Mouse (Mus musculus): ENCODE data around the gene Gm29427. TPM values are rescaled to one million over a fixed set of nuclear protein-coding genes. Genes with fewer than 3 reads are reported as not detected.

The Gm29427 gene
- not detected in 2 replicates for polyA plus RNA-seq (2014; fragmentation: Nextera tagmentation; extraction: Ambion mirVana)

DNA sequence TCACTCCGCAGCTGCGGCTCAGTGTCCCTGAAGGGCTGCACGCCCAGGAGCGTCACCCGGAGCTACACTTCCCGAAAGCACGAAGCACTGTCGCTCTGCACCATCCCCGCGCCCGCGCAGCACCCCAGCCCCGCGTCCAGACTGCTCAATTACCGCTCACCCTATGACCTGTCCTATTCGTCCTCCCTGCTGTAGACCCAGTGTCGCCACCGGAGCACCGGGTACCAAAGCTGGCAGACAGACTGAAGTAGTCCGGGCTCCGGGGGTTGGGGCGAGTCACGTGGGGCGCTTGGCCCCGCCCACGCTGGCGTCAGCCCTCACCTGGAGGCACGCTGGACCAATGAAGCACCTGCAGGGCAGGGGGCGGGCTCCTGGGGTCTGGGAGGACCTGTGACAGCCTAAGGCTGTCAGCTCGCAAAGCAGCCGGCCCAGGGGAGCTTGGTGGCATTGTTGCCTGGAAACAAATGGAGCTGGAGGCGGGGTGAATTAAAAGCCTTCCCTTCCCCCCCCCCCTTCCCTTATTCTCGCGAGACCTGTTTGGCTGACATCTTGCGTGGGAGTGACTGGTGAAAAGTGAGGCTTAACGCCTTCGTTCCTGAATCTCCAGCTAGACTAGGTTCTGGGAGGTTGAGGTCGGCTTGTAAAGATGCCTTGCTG, at the start of gene Gm29427:
TSS of gene Gm29427 (minus strand) at position 239 of the 657 bp plus-strand sequence.
- Histone ChIP-seq H3K27ac (replicated peaks; ENCODE audit: low read depth, low read length) (0 out of 2 replicates have a peak within 1 kb of the TSS, but pooled peaks have one; percentile 3), H3K4me3 (ENCODE audit: low read depth, low read length) (peak within 1 kb of the TSS; percentile 83), H3K4me2 (ENCODE audit: low read depth, low read length) (peak within 1 kb of the TSS; percentile 88), H3K4me1 (ENCODE audit: control insufficient read depth, insufficient read depth, low read length) (no peaks in the 10 kb centered on the region), H3K9me3 (replicated peaks; ENCODE audit: control insufficient read depth, low read length) (no peaks in the 10 kb centered on the region), H3K27me3 (ENCODE audit: control insufficient read depth, insufficient read depth, low read length) (no peaks in the 10 kb centered on the region), H3K36me3 (replicated peaks; ENCODE audit: control insufficient read depth, insufficient read depth, low read depth, low read length) (no peaks in the 10 kb centered on the region), H3K9ac (replicated peaks; ENCODE audit: low read length) (peak within 1 kb of the TSS; percentile 95)
- peak; percentile 94 for ATAC-seq (replicated peaks; ENCODE audit: insufficient number of reproducible peaks, low FRiP score, low TSS enrichment, low read depth)
- WGBS: 1% methylated on average over 38 of the region's 38 CpGs
- peak; percentile 84 for DNase-seq (ENCODE audit: low spot score)

DNA sequence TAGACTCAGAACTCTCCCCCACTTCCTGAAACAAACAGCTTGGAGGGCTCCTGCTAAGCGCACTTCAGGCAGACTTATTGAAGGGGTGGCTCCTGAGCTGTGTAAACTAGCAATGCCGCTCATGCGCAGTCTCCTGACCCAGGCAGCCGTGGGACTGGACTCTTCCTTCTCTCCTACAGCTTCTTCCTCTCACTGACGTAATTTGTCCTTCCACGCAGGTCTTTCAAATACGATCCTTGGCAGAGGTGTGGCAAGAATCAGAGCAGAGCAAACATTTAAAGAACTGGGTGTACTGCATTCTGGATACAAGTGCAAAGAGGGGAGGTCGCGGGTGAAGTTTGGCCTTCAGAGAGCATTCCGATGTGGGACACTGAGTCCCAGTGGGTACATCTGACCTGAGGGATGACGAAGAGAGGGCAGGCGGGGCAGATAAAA, 48.4 kb upstream of the Gm29427 start:
- H3K4me1 ChIP-seq (ENCODE audit: control insufficient read depth, insufficient read depth, low read length): no peaks in the 10 kb centered on the region
- ATAC-seq (replicated peaks; ENCODE audit: insufficient number of reproducible peaks, low FRiP score, low TSS enrichment, low read depth): no peak
- WGBS: 85% methylated on average over 12 of the region's 12 CpGs

GRCm38 (mm10) chr1:130762045-130762760, 46.6 kb upstream of the Gm29427 start:
- Histone ChIP-seq H3K4me3 (ENCODE audit: low read depth, low read length) (no peak overlapping the region), H3K9ac (replicated peaks; ENCODE audit: low read length) (no peak overlapping the region), H3K4me2 (ENCODE audit: low read depth, low read length) (no peak overlapping the region), H3K27me3 (ENCODE audit: control insufficient read depth, insufficient read depth, low read length) (no peaks in the 10 kb centered on the region), H3K36me3 (replicated peaks; ENCODE audit: control insufficient read depth, insufficient read depth, low read depth, low read length) (no peaks in the 10 kb centered on the region), H3K27ac (replicated peaks; ENCODE audit: low read depth, low read length) (no peak overlapping the region), H3K9me3 (replicated peaks; ENCODE audit: control insufficient read depth, low read length) (no peaks in the 10 kb centered on the region), H3K4me1 (ENCODE audit: control insufficient read depth, insufficient read depth, low read length) (no peaks in the 10 kb centered on the region)
- DNase-seq (ENCODE audit: low spot score) (no peak), ATAC-seq (replicated peaks; ENCODE audit: insufficient number of reproducible peaks, low FRiP score, low TSS enrichment, low read depth) (no peak)
- WGBS: 86% methylated on average over 3 of the region's 3 CpGs

More for the DNA sequence above, 48.4 kb upstream of the Gm29427 start:
- Histone ChIP-seq H3K9me3 (replicated peaks; ENCODE audit: control insufficient read depth, low read length) (no peaks in the 10 kb centered on the region), H3K9ac (replicated peaks; ENCODE audit: low read length) (no peak overlapping the region), H3K36me3 (replicated peaks; ENCODE audit: control insufficient read depth, insufficient read depth, low read depth, low read length) (no peaks in the 10 kb centered on the region), H3K27me3 (ENCODE audit: control insufficient read depth, insufficient read depth, low read length) (no peaks in the 10 kb centered on the region), H3K4me3 (ENCODE audit: low read depth, low read length) (no peak overlapping the region), H3K4me2 (ENCODE audit: low read depth, low read length) (no peak overlapping the region), H3K27ac (replicated peaks; ENCODE audit: low read depth, low read length) (no peak overlapping the region)
- no peak for DNase-seq (ENCODE audit: low spot score)

DNA sequence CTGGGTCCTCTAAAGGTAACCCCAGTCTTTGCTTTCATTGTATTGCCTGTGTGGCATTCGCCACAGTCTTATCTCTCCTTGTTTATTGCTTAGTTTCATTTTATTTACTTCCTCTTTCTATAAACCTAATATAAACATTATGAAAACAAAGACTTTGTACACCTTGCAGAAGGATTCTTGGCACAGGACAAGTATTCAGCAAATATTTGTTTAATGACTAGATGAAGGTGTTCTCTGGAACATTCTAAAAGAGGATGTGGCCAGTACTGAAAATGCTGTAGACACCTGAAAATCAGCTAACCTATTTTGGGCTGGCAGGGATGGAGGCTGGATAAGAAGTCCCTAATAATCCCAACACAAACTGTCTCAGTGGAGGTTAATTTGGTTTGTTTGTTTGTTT, 46.0 kb upstream of the Gm29427 start:
- H3K36me3 ChIP-seq (replicated peaks; ENCODE audit: control insufficient read depth, insufficient read depth, low read depth, low read length): no peaks in the 10 kb centered on the region
- WGBS: 81% methylated on average over 1 of the region's 1 CpGs
- no peaks in the 10 kb centered on the region for H3K27me3 ChIP-seq (ENCODE audit: control insufficient read depth, insufficient read depth, low read length)
- DNase-seq (ENCODE audit: low spot score): no peak
- H3K9ac ChIP-seq (replicated peaks; ENCODE audit: low read length): no peak overlapping the region
- no peak overlapping the region for H3K27ac ChIP-seq (replicated peaks; ENCODE audit: low read depth, low read length)
- H3K4me1 ChIP-seq (ENCODE audit: control insufficient read depth, insufficient read depth, low read length): no peaks in the 10 kb centered on the region
- H3K4me2 ChIP-seq (ENCODE audit: low read depth, low read length): no peak overlapping the region
- no peak overlapping the region for H3K4me3 ChIP-seq (ENCODE audit: low read depth, low read length)
- no peak for ATAC-seq (replicated peaks; ENCODE audit: insufficient number of reproducible peaks, low FRiP score, low TSS enrichment, low read depth)
- H3K9me3 ChIP-seq (replicated peaks; ENCODE audit: control insufficient read depth, low read length): no peaks in the 10 kb centered on the region

GRCm38 (mm10) chr1:130759689-130760088, 44.1 kb upstream of the Gm29427 start:
- no peak overlapping the region for H3K4me3 ChIP-seq (ENCODE audit: low read depth, low read length)
- DNase-seq (ENCODE audit: low spot score): no peak
- no peaks in the 10 kb centered on the region for H3K4me1 ChIP-seq (ENCODE audit: control insufficient read depth, insufficient read depth, low read length)
- no peaks in the 10 kb centered on the region for H3K27me3 ChIP-seq (ENCODE audit: control insufficient read depth, insufficient read depth, low read length)
- H3K9me3 ChIP-seq (replicated peaks; ENCODE audit: control insufficient read depth, low read length): no peaks in the 10 kb centered on the region
- H3K36me3 ChIP-seq (replicated peaks; ENCODE audit: control insufficient read depth, insufficient read depth, low read depth, low read length): no peaks in the 10 kb centered on the region
- H3K4me2 ChIP-seq (ENCODE audit: low read depth, low read length): no peak overlapping the region
- ATAC-seq (replicated peaks; ENCODE audit: insufficient number of reproducible peaks, low FRiP score, low TSS enrichment, low read depth): no peak
- 83% methylated on average over 9 of the region's 9 CpGs for WGBS
- no peak overlapping the region for H3K27ac ChIP-seq (replicated peaks; ENCODE audit: low read depth, low read length)
- no peak overlapping the region for H3K9ac ChIP-seq (replicated peaks; ENCODE audit: low read length)

DNA sequence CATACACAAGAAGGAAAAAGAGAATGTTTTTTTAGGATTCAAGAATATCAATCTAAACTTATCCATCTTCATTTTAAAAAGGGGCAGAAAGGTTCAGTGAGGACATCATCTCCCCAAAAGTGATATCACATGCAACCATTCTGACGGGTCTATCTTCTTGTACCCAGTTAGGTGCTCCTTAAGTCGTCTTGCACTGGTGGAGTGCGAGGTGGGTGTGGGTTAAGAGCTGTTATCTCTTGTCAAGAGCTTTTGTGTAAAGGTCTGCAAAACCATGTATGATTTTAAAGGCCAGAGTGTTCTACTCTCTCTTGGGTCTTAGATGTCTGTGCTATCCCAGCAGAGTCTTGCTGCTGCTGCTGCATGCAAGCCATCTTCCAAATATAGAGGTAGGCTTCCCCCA, 31.2 kb upstream of the Gm29427 start:
- DNase-seq (ENCODE audit: low spot score) (no peak), ATAC-seq (replicated peaks; ENCODE audit: insufficient number of reproducible peaks, low FRiP score, low TSS enrichment, low read depth) (no peak)
- Histone ChIP-seq H3K4me3 (ENCODE audit: low read depth, low read length) (no peak overlapping the region), H3K36me3 (replicated peaks; ENCODE audit: control insufficient read depth, insufficient read depth, low read depth, low read length) (no peaks in the 10 kb centered on the region), H3K27me3 (ENCODE audit: control insufficient read depth, insufficient read depth, low read length) (no peaks in the 10 kb centered on the region), H3K9me3 (replicated peaks; ENCODE audit: control insufficient read depth, low read length) (no peaks in the 10 kb centered on the region), H3K4me2 (ENCODE audit: low read depth, low read length) (no peak overlapping the region), H3K4me1 (ENCODE audit: control insufficient read depth, insufficient read depth, low read length) (no peaks in the 10 kb centered on the region), H3K27ac (replicated peaks; ENCODE audit: low read depth, low read length) (no peak overlapping the region), H3K9ac (replicated peaks; ENCODE audit: low read length) (no peak overlapping the region)
- WGBS: 91% methylated on average over 3 of the region's 3 CpGs

DNA sequence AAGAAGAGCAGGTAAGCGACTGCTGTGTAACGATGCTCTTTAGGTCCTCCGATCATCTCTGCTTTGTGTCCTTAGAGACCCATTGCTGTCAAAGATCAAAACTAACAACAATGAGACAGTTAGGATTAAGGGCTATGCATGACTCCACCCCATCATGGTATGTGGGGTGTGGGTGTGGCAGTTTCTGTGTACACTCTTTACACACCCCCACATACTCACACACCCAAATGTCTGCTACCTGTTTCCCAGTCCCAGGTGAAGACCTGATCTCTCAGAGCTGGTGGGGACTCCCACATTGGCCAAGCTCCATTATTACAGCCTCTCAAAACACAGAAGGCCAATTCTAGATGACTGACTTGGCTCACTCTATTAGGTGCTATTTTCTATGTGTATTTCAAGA, 30.0 kb upstream of the Gm29427 start:
- ATAC-seq (replicated peaks; ENCODE audit: insufficient number of reproducible peaks, low FRiP score, low TSS enrichment, low read depth): no peak
- DNase-seq (ENCODE audit: low spot score): no peak

DNA sequence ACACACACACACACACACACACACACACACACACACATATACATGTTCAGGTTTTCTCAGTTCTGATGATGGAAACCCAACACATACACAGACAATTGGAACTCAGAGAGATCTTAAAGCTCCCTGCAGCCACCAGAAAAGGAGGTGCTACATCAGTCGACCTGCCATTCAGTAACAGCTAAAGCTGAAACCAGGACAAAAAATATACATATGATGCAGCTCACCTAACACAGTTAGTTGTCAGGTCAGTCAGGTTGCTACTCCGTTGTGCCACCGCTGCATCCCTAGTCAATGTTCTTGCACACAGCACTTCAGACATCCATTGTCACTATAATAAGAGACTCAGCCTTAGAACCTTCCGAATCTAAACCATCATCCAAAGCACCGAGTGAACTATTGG, 29.4 kb upstream of the Gm29427 start:
- H3K9ac ChIP-seq (replicated peaks; ENCODE audit: low read length): no peak overlapping the region
- DNase-seq (ENCODE audit: low spot score): no peak
- H3K4me3 ChIP-seq (ENCODE audit: low read depth, low read length): no peak overlapping the region

More for the DNA sequence above, 30.0 kb upstream of the Gm29427 start:
- 98% methylated on average over 3 of the region's 3 CpGs for WGBS
- no peak overlapping the region for H3K4me3 ChIP-seq (ENCODE audit: low read depth, low read length)
- H3K9me3 ChIP-seq (replicated peaks; ENCODE audit: control insufficient read depth, low read length): no peaks in the 10 kb centered on the region
- no peaks in the 10 kb centered on the region for H3K4me1 ChIP-seq (ENCODE audit: control insufficient read depth, insufficient read depth, low read length)
- no peak overlapping the region for H3K27ac ChIP-seq (replicated peaks; ENCODE audit: low read depth, low read length)
- no peaks in the 10 kb centered on the region for H3K36me3 ChIP-seq (replicated peaks; ENCODE audit: control insufficient read depth, insufficient read depth, low read depth, low read length)
- no peak overlapping the region for H3K9ac ChIP-seq (replicated peaks; ENCODE audit: low read length)
- no peak overlapping the region for H3K4me2 ChIP-seq (ENCODE audit: low read depth, low read length)
- no peaks in the 10 kb centered on the region for H3K27me3 ChIP-seq (ENCODE audit: control insufficient read depth, insufficient read depth, low read length)

More for the DNA sequence above, 29.4 kb upstream of the Gm29427 start:
- ATAC-seq (replicated peaks; ENCODE audit: insufficient number of reproducible peaks, low FRiP score, low TSS enrichment, low read depth): no peak
- H3K4me1 ChIP-seq (ENCODE audit: control insufficient read depth, insufficient read depth, low read length): no peaks in the 10 kb centered on the region
- H3K27me3 ChIP-seq (ENCODE audit: control insufficient read depth, insufficient read depth, low read length): no peaks in the 10 kb centered on the region
- no peak overlapping the region for H3K4me2 ChIP-seq (ENCODE audit: low read depth, low read length)
- H3K36me3 ChIP-seq (replicated peaks; ENCODE audit: control insufficient read depth, insufficient read depth, low read depth, low read length): no peaks in the 10 kb centered on the region
- H3K27ac ChIP-seq (replicated peaks; ENCODE audit: low read depth, low read length): no peak overlapping the region
- 82% methylated on average over 5 of the region's 5 CpGs for WGBS
- no peaks in the 10 kb centered on the region for H3K9me3 ChIP-seq (replicated peaks; ENCODE audit: control insufficient read depth, low read length)

All from embryonic facial prominence, embryonic 11.5 days (tissue).